Mouse (Mus musculus) small intestine, adult 2 months (tissue): Measurements from ENCODE around the gene Clca4a.

Experiments used
- CTCF ChIP-seq: fragments of 200-500 bp; IDR thresholded peaks from 2 replicates; pipeline ENCODE4 v1.5.1; 2012; ENCODE audit warnings: low read depth, mild to moderate bottlenecking, control low read depth, inconsistent platforms, low read length, moderate library complexity, mixed read lengths; ENCODE audit not compliant: insufficient replicate concordance, insufficient read length; ENCODE audit errors: extremely low read depth
- POLR2A ChIP-seq: fragments of 200-500 bp; IDR thresholded peaks from 2 replicates; pipeline ENCODE4 v1.6.1; 2012; ENCODE audit warnings: low read depth, mild to moderate bottlenecking, control low read depth, inconsistent platforms, low read length, moderate library complexity

DNA sequence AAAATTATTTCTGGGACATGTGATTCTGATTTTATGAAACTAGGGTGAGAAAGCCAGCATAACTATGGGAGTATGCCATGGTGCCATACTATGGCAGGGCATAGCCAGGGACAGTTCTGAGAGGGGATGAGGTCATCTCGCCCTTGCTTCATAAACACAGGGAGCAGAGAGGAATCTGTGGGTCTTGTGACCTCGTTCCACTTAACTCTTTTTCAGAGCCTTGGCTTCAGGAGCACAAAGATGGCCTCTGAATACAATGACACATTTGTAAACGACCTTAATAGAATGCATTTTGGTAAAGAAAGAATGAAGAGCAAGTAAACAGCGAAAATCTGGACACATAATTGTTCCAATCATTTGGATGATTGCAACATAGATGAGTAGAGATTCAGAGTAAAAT is 24.0 kb downstream of the Clca4a start:
- TF ChIP-seq CTCF (no peak), POLR2A (no peak)
